Mouse (Mus musculus) C2C12 (cell line): Measurements from ENCODE around the gene Dnah3.

ENCODE experiments used
- CEBPB ChIP-seq: IDR thresholded peaks from one replicate; pipeline ENCODE4 v1.6.1; 2011; ENCODE audit warnings: low read depth, mild to moderate bottlenecking, control low read depth, moderate library complexity
- CTCF ChIP-seq: IDR thresholded peaks from one replicate; pipeline ENCODE4 v1.5.1; 2011; ENCODE audit not compliant: control insufficient read depth, insufficient read depth, insufficient read length
- MAX ChIP-seq: IDR thresholded peaks from one replicate; pipeline ENCODE4 v1.6.1; 2011; ENCODE audit warnings: mild to moderate bottlenecking, control low read depth
- MYOD1 ChIP-seq: IDR thresholded peaks from one replicate; pipeline ENCODE4 v1.6.1; 2011; ENCODE audit warnings: low read depth; ENCODE audit not compliant: control insufficient read depth, insufficient read length

GRCm38 (mm10) chr7:119997066-119997465, 98.0 kb downstream of the Dnah3 start:
- TF ChIP-seq CTCF: no peak
- no peak for TF ChIP-seq MYOD1
- no peak for TF ChIP-seq MAX
- TF ChIP-seq CEBPB: no peak
